Mouse (Mus musculus): ENCODE measurements around the gene Tet3. TPM values are rescaled to one million over a fixed set of nuclear protein-coding genes. Genes with fewer than 3 reads are reported as not detected.

Gene Tet3
- total and polyA plus RNA-seq, 3 experiments, result 6.2 to 23.6 (median 13.7) TPM

GRCm38 (mm10) chr6:83370316-83370965, 88.4 kb downstream of the Tet3 start:
- Histone ChIP-seq H3K79me2 (replicated peaks; ENCODE audit: control insufficient read depth, insufficient read depth, low read length) (no peaks in the 10 kb centered on the region), H3K4me1 (ENCODE audit: control insufficient read depth, insufficient read depth, low read length) (no peaks in the 10 kb centered on the region), H3K36me3 (ENCODE audit: control insufficient read depth, insufficient read depth, low read length) (no peaks in the 10 kb centered on the region), H3K9ac (ENCODE audit: low read depth, low read length) (no peak overlapping the region), H3K27me3 (ENCODE audit: control insufficient read depth, insufficient read depth, low read length) (no peaks in the 10 kb centered on the region), H3K4me3 (no peak overlapping the region), H3K27ac (no peak overlapping the region)
- 77% methylated on average over 21 of the region's 21 CpGs for WGBS
- intact Hi-C loops (cut with DNase I), result no loop called here
- TF ChIP-seq POLR2A (IDR thresholded peaks at IDR 0.05; ENCODE audit: insufficient read depth, low read depth, low read length) (no peak), EP300 (IDR thresholded peaks at IDR 0.05; ENCODE audit: insufficient read depth, low read depth, low read length) (no peak), CTCF (IDR thresholded peaks at IDR 0.05) (no peak)
- DNase-seq, result no peak

GRCm38 (mm10) chr6:83363075-83363474, 95.8 kb downstream of the Tet3 start:
- no peak overlapping the region for H3K9ac ChIP-seq (ENCODE audit: low read depth, low read length)
- 84% methylated on average over 12 of the region's 12 CpGs for WGBS
- H3K79me2 ChIP-seq (replicated peaks; ENCODE audit: control insufficient read depth, insufficient read depth, low read length), result no peaks in the 10 kb centered on the region
- DNase-seq, result no peak
- no peak overlapping the region for H3K4me3 ChIP-seq
- no peaks in the 10 kb centered on the region for H3K27me3 ChIP-seq (ENCODE audit: control insufficient read depth, insufficient read depth, low read length)
- H3K27ac ChIP-seq, result no peak overlapping the region
- TF ChIP-seq EP300 (IDR thresholded peaks at IDR 0.05; ENCODE audit: insufficient read depth, low read depth, low read length), result no peak
- TF ChIP-seq CTCF (IDR thresholded peaks at IDR 0.05), result no peak
- TF ChIP-seq POLR2A (IDR thresholded peaks at IDR 0.05; ENCODE audit: insufficient read depth, low read depth, low read length), result no peak
- H3K36me3 ChIP-seq (ENCODE audit: control insufficient read depth, insufficient read depth, low read length), result no peaks in the 10 kb centered on the region
- no peaks in the 10 kb centered on the region for H3K4me1 ChIP-seq (ENCODE audit: control insufficient read depth, insufficient read depth, low read length)
- intact Hi-C loops (cut with DNase I), result no loop called here

- Histone ChIP-seq H3K4me1 (ENCODE audit: control insufficient read depth, insufficient read depth, low read length) (peaks cover 2% of the 10 kb centered on the region), H3K4me3 (no peak overlapping the region), H3K27ac (no peak overlapping the region), H3K27me3 (ENCODE audit: control insufficient read depth, insufficient read depth, low read length) (no peaks in the 10 kb centered on the region), H3K79me2 (replicated peaks; ENCODE audit: control insufficient read depth, insufficient read depth, low read length) (no peaks in the 10 kb centered on the region), H3K36me3 (ENCODE audit: control insufficient read depth, insufficient read depth, low read length) (no peaks in the 10 kb centered on the region), H3K9ac (ENCODE audit: low read depth, low read length) (no peak overlapping the region)
- TF ChIP-seq POLR2A (IDR thresholded peaks at IDR 0.05; ENCODE audit: insufficient read depth, low read depth, low read length) (no peak), EP300 (IDR thresholded peaks at IDR 0.05; ENCODE audit: insufficient read depth, low read depth, low read length) (no peak), CTCF (IDR thresholded peaks at IDR 0.05) (no peak)
- intact Hi-C loops (cut with DNase I), result no loop called here
- WGBS, result 73% methylated on average over 11 of the region's 11 CpGs
- no peak for DNase-seq
Observed at GRCm38 (mm10) chr6:83361523-83362248, 97.2 kb downstream of the Tet3 start.

- TF ChIP-seq POLR2A (IDR thresholded peaks at IDR 0.05; ENCODE audit: insufficient read depth, low read depth, low read length) (no peak), CTCF (IDR thresholded peaks at IDR 0.05) (no peak), EP300 (IDR thresholded peaks at IDR 0.05; ENCODE audit: insufficient read depth, low read depth, low read length) (no peak)
- Histone ChIP-seq H3K4me3 (no peak overlapping the region), H3K9ac (ENCODE audit: low read depth, low read length) (no peak overlapping the region), H3K36me3 (ENCODE audit: control insufficient read depth, insufficient read depth, low read length) (no peaks in the 10 kb centered on the region), H3K4me1 (ENCODE audit: control insufficient read depth, insufficient read depth, low read length) (peaks cover 3% of the 10 kb centered on the region), H3K79me2 (replicated peaks; ENCODE audit: control insufficient read depth, insufficient read depth, low read length) (no peaks in the 10 kb centered on the region), H3K27me3 (ENCODE audit: control insufficient read depth, insufficient read depth, low read length) (no peaks in the 10 kb centered on the region), H3K27ac (no peak overlapping the region)
- DNase-seq, result no peak
- WGBS, result 89% methylated on average over 10 of the region's 10 CpGs
- intact Hi-C loops (cut with DNase I), result loop anchor here (5.0 to 10.0 kb wide), 2 partner anchors 100 to 317 kb away; partner anchors contain the start of genes Cd207 and Tet3
Observed at GRCm38 (mm10) chr6:83357436-83357835, 101.4 kb downstream of the Tet3 start.

GRCm38 (mm10) chr6:83356569-83357138, 102.2 kb downstream of the Tet3 start:
- no peak overlapping the region for H3K27ac ChIP-seq
- peaks cover 3% of the 10 kb centered on the region for H3K4me1 ChIP-seq (ENCODE audit: control insufficient read depth, insufficient read depth, low read length)
- no peaks in the 10 kb centered on the region for H3K79me2 ChIP-seq (replicated peaks; ENCODE audit: control insufficient read depth, insufficient read depth, low read length)
- WGBS, result 22% methylated on average over 7 of the region's 7 CpGs
- no peaks in the 10 kb centered on the region for H3K27me3 ChIP-seq (ENCODE audit: control insufficient read depth, insufficient read depth, low read length)
- DNase-seq, result peak; percentile 79 to 89
- no peak for TF ChIP-seq POLR2A (IDR thresholded peaks at IDR 0.05; ENCODE audit: insufficient read depth, low read depth, low read length)
- 0 out of 2 replicates have a peak, but pooled peaks have one; percentile 54 for TF ChIP-seq EP300 (IDR thresholded peaks at IDR 0.05; ENCODE audit: insufficient read depth, low read depth, low read length)
- no peak overlapping the region for H3K9ac ChIP-seq (ENCODE audit: low read depth, low read length)
- intact Hi-C loops (cut with DNase I), result loop anchor here (1.0 to 10.0 kb wide), 3 partner anchors 101 to 318 kb away; partner anchors contain the start of genes Cd207 and Tet3
- H3K36me3 ChIP-seq (ENCODE audit: control insufficient read depth, insufficient read depth, low read length), result no peaks in the 10 kb centered on the region
- no peak overlapping the region for H3K4me3 ChIP-seq
